Mouse (Mus musculus): ENCODE measurements around the gene Atg7.

GRCm38 (mm10) chr6:114904233-114904632 lies 261.3 kb downstream of the Atg7 start:
- TF ChIP-seq POLR2A (IDR thresholded peaks at IDR 0.05; ENCODE audit: extremely low read depth, insufficient read depth, low read length), result no peak
- TF ChIP-seq CTCF (IDR thresholded peaks at IDR 0.05; ENCODE audit: extremely low read depth, insufficient read depth, low read length), result no peak

All from cortical plate, adult 2 months (tissue).